Mouse (Mus musculus): ENCODE measurements around the gene Gpx4. TPM values are rescaled to one million over a fixed set of nuclear protein-coding genes. Genes with fewer than 3 reads are reported as not detected.

Gpx4 gene
- total RNA-seq, 2 experiments from 2014 or later, result 445 to 446 TPM

DNA sequence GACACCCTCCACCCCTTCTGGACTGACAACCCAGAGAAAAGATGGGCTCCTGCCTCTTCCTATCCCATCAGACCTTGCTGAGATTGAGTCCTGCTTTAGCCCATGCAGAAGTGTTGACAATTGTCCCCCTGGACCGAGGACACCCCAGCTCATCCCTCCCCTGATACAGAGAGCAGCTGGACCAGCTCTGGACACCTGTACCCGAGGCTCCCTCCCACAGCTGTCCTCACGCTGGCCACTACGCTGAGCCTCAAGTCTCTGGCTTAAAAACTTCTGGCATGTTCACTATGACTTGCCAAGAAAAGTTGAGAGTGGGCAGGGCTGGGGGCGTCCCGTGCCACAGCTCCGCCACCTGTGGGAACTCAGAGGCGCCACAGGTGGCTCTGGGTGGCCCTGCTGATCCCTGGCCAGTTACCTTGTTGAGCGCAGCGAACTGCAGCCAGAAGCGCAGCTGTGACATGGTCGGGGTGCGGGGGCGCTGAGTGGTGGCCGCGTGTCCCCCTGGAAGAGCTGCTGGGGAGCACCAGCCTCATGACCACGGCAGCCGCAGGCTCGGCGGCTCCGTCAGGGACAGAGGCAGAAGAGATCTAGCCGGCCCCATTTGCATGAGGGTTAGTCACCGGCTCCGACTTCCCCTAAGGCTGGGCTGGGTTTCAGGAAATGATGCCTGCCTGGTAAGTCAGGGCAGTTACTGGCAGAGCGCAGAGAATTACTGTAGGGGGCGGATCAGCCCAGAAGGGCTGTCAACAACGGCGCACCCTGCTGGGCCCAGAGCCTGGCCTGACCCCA, 28.0 kb downstream of the Gpx4 start:
- peak; percentile 32 to 42 for DNase-seq

DNA sequence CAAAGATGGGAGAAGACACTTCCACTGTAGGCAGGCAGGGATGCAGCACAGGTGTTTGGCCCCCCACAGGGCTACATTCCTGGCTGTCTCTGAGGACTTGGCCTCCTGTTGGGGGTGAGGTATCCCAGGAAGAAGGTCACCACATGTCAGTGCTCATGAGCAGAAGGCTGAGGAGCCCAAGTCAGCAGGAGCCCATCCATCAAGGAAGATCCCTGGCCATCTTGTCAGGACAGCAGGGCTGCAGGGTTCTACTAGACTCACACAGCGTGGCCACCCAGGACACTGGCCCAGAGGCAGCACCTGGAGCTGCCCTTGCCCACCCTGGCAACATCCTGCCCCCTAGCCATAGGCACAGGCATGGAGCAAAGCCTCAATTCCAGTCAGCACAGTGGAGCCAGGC, 29.0 kb downstream of the Gpx4 start:
- DNase-seq, result no peak

DNA sequence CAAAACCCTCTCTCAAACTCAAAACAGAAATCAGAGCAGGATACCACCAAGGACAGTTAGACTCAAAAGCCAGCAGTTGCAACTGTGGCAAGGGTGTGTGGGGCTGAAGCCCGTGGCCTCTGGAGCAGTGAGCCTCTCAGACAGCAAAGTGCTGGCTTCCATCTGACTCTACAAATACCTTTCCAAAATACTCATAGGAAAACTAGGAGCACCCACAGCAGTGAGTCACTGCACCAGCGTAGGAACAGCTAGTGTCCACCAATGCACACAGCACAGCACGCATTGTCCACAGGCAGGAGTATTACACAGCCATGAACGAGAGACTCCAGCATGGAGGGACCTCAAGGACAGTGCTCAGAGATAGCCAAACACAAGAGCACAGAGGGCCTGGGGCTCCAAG, 29.4 kb downstream of the Gpx4 start:
- no peak for DNase-seq

DNA sequence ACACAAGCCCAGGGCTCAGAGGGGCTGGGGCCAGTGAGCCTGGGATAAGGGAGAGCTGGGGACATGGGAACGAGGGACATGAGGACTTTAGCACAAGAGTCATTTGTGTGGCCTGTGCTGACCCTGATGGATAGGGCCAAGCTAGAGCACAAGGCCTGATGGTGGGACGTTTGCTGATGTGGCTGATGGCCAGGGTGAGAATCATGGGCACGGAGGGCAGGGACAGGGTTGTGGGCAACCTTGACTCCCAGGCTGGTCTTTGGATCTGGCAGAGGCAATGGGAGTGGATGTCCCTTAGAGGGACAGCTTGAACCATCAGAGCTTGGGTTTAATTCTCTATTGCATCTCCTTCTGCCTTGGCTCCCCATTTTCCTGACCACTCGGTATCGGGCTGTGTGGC, 30.3 kb downstream of the Gpx4 start:
- DNase-seq, result no peak

DNA sequence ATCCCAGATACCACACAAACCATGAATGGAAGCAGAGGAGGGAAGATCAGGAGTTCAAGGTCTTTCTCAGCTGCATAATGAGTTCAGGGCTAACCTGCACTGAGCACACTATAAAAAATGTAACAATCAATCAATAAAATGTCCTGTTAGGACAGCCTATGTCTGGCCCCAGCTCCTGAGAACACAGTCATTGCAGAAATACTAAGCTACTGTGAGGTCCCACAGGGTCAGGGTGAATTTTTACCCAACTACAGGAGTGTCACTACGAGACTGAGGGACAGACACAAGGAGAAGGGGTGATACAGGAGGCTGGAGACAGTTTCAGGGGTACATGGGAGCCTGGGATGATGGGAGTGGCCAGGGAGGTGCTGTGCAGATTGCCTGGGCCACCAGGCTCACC, 31.4 kb downstream of the Gpx4 start:
- no peak for DNase-seq

DNA sequence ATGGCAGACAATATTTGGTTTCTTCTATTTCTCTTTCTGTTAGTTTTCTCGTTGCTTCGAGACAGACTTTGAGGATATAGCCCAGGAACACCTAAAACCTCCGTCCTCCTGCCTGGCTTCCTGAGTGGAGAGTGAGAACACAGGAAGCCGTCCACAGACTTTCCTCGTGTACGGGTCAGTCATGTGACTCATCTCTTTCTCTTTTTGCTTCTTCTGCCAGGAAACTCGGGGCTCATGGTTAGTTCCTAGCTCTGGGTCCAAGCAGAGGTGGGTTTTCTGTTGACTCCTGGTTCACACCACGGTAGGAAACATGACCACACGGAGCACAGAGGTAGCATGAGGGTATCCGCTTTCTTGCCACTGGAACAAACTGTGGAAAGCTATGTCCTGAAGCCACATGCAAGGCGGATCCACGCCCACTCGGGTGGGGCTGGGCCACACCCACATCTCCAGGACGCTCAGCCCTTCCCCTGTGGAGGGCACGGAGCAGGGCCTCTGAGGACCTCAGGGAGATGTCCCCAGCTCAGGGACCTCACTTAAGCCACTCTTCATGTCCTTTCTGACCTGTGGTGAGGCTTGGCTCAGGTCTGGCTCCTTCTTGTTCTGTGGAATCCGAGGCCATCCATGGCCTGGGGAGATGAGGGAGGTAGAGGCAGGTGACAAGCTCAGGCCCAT, 33.6 kb downstream of the Gpx4 start:
- DNase-seq, result no peak

DNA sequence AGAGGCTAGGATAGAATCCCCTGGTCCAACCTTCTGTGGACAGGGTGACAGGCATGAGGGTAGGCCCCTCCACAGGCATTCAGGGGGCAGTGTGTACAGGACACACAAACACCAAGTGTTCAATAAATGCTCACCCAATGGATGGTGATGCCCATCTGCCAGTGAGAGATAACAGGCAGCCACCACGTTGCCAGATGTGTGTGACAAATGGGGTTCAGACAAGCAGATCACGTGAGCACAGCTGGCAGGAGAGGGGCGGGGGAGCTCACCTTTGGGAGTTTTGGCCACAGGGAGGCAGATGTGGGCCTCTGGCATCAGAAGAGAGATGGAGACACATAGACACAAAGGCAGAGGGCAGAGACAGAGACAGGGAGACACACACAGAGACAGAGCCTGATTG, 34.1 kb downstream of the Gpx4 start:
- no peak for DNase-seq

DNA sequence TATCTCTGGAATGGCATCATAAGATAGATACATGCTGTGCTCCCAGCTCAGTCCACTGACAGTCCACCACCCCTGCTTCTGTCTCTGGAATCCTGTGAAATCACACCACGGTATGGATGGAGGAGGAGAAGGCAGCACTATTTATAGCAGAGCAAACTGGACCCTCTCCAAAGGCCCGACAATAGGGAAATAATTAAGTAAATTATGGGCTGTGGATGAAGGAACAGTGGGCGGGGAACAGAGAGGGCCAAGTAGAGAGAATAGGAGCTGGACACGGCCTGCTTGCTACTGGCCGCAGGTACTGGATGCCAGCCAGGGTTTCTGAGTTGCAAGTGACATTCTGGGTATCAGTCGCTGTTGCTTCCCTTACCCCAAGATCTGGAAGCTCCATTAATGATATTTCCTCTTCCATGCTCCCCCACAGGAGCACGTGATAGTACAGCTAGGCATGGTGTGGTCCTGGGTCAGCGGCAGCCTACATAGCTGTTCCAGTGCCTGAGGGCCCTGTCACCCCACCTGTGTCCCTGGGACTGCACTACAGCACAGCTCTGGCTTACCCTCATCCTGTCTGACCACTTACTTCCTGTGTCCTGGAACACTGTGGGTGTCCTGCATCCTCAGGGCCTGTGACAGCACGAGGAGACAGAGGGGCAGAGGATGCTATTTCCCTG, 38.0 kb downstream of the Gpx4 start:
- DNase-seq, result no peak

DNA sequence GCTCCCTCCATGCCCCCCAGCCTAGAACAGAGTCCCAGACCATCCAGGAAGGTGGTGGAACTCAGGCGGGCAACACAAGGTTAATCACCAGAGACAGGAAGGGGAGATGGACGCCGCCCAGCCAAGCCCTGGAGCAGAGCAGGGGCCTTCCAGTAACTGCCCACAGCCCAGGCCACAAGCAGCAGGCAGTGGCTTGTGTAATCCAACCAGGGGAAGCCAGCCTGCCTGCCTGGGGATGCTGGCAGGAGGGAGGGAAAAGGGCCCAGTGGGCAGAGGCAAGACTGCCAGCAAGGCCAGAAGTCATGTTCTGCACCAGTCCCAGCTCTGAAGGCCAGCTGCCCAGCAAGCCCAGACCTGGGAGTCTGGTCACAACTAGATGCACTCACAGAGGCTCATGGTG, 39.9 kb downstream of the Gpx4 start:
- no peak for DNase-seq

DNA sequence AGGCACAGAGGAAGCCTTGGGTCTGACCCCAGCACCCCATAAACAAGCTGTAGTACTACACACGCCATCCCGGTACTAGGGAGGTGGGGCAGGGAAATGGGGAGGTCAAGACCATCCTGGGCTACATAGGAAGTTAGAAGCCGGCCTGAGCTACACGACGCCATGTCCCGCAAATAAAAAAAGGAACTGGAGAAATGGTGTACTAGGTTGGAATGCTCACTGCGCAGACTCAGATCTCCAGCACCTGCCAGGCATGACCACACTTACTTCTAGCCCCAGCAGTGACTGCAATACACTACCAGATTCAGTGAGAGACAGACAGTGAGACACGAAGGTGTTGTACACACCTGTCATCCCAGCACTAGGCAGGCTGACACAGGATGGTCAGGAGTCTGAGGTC, 40.5 kb downstream of the Gpx4 start:
- DNase-seq, result no peak

DNA sequence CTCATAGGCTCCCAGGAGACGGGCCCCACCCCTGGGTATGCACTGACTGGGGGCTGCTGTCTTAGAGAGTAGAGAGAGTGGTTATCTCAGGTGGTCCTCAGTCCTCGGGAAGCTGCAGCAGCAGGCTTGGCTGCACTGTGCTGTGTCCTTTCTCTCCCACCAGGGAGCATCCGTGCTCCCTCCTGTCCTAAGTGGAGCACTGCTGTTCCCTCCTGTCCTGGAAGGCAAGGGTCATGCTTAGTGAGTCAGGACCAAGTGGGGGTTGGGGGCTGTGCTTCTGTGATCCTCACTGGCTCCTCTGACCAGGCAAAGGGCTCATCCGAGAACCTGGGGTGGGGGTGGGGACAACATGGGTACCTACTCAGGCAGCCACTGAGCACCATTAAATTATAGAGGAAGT, 42.2 kb downstream of the Gpx4 start:
- no peak for DNase-seq

DNA sequence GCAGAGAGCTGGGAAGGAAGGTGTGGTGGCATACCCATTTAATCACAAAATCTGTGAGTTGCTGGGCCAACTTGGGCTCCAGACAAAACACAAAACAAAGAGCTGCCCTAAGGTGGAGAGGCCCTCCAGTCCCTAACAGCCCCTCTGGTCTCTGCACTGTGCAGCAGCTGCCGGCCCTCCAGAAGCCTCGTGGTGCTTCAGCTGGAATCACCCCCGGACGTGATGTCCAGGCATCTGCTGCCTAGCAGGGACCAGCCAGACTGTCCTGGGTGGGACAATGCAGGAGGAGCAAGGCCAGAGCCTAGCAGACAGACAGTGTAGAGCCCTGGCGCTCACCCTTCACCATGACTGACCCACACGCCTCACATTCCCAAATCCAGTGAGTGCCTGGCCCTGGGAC, 44.6 kb downstream of the Gpx4 start:
- DNase-seq, result no peak

DNA sequence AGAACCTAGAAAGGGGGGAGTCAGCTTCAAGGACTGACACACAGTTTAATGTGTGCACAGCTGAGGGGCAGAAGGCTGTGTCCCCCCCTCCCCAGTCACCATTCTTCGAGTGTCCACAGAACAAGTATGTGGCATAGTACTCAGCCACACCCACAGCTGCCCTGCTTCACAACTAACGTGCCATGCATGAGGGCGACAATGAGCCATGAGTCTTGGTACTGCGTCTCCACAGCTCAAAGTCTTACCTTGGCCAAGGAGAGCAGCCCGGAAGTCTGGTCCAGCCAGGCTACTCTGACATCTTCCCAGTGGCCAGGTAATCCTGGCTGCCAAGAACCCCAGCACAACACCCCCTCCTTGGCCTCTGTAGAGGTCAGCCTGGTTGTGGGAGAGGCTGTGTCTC, 45.7 kb downstream of the Gpx4 start:
- DNase-seq, result no peak

DNA sequence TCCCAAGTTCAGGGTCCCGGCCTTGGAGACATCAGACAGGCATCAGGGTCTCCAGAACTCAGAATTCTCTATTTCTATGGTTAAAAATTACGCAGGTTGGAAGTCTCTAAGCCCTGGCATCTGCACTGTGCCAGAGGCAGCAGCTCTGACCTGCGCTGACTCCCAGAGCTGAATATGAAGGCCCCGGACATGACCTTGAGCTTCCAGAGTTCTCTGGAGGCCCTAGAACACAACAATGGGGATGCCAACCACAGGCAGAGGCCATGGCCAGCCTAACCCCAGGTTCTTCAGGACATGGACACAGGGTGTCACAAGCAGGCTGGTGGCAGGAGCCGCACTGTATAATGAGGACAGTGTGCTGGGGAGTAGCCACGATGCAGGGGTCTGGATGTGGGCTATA, 47.1 kb downstream of the Gpx4 start:
- DNase-seq, result no peak

DNA sequence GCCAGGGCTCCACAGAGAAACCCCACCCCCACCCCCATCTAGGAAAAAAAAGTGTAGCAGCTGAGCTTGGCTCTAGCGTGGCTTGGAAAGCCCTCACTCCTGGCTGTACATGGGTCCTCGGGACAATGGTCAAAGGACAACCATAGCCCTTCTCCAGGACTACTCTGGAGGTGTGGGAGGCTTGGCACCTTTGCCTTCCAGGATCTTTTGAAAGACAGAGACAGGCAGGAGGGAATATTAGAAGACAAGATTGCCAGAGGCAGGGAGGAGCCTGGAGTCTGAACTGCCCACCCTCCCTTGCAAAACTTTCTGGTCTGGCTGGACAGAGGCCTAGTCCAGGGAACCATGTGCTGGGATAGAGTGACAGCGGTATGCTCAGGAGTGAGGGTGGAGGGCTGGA, 47.7 kb downstream of the Gpx4 start:
- DNase-seq, result no peak

DNA sequence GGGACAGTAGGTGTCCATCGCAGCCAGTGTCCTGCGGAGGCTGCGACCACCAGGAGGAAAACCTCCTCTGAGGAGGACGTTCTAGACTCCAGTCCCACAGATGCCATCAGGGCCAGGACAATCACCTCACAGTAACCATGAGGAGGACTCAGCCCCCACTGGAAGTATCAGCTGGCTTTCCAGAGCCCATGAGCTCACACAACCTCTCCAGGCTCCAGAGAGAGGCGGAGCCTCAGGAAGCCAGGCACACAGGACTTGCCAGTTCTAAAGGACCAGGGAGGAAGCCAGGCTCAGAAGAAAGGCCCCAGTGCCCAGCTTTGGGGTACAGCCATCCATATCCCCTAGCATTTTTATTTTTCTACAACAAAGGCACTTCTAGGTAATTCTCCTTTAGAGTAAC, 48.6 kb downstream of the Gpx4 start:
- no peak for DNase-seq

DNA sequence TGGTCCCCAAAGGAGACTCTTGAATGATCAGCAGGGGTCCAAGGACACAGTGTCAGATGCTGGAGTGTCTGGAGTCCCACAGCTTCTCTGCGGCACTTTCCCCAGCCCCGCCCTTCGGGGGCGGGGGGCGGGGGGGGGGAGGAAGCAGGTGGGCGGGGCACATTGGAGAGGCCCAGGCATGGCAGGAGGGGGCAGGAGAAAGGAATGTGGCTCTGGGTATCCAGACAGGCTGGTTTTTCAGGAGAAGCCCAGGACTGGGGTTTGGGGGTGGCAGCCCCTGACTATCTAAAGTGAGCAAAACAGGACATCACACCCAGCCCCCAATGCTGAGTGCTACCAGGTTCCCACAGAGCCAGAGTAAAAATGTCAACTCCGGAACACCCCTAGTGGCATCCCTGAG, 50.3 kb downstream of the Gpx4 start:
- no peak for DNase-seq

DNA sequence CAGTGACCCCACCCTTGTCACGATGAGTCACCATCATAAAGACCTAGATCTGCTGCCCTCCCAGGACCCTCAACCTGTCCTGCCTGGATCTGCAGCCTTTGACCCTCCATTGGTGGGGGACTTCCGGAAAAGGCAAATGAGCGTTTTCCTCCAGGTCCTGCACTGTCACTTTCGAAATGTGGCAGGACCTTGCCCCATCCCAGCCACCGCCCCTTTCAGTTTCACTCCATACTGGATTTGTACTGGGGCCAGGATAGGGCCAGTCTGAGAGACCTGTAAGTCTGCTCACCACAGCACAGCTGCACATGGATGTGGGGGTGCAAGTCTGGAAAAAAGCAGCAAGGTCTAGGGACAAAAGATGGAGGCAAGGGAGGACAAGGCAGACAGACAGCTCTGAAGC, 51.7 kb downstream of the Gpx4 start:
- DNase-seq, result no peak

DNA sequence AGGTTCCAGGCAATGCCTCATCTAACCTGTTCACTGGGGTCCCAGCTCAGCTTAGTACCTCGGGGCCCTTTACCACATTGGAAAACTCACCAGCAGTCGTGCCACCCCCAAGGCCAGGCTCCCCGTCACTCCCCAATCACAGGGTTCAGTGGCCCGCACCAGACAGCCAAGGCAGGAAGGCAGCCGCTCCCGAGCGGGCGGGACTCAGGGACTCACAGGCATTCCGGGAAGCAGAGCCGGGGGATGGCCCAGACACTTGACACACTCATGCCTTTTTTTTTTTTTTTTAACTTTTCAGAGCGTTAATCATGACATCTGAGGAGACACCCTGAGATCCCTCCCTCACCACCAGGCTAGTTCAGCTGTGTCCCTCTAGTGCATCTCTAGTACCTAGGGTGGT, 54.0 kb downstream of the Gpx4 start:
- DNase-seq, result no peak

DNA sequence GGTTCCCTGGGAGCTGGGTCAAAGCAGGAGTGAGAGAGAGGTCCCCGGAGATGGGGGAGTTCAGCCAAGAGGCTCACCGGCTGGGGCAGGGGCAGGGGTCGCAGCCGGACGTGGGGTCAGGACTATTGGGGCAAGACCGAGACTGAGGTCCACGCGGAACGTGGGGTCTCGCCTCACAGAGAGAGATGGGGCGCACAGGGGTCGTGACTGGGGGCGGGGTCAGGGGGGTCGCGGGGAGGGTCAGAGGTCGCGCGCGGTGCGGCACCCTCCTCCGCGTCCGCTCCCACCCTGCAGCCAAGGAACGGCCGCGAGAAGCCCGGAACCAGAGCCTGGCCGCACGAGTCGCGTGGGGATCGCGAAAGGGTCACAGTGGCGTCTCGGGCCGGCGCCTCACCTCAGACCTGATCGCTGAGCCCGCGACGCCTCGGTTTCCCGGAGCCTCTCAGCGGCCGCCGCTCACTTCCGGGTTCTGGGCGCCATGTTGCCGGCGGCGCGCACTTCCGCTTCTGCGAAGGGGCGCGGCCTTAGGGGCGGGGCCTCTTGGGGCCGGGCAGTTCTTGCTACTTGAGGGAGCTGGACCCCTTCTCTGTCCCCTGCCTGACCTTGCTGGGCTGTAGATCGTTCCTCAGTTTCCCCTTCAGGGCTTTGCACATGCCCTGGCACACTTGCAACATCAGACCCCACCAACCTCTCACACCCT, 55.4 kb downstream of the Gpx4 start:
- peak; percentile 82 to 84 for DNase-seq

DNA sequence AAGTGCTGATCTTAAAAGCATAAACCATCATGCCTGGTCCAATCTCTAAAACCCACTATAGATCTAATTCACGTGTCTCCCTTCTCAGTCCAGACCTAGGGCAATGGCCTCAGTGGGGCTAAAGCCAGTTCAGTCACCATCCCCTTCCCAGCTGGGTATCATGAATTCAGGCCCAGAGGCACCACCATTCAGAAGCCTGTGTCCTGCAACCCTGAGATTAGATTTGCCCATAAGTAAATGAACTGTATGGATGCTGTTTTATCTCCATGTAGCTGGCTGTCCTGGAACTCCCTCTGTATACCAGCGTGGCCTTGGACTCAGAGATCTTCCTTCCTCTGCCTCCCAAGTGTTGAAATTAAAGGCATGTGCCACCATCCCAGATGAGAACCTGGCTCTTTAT, 56.1 kb downstream of the Gpx4 start:
- DNase-seq, result no peak

DNA sequence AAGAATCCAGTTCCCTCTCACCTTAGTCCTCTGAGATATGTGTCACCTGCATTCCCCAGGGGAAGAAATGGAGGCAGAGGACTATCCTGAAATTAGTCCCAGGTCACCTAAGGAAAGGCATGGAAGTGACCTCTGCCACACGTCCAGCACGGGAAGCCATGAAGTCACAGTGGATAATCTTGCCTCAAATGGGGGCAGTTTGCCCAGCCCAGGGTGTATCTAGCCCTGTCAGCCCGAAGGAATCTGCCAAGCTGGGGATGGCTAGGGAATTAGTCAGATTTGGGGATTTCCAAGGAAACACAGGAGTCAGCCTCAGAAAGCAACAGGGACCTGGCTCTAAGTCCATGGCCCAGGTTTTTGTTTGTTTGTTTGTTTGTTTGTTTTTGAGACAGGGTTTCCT, 57.2 kb downstream of the Gpx4 start:
- DNase-seq, result no peak

DNA sequence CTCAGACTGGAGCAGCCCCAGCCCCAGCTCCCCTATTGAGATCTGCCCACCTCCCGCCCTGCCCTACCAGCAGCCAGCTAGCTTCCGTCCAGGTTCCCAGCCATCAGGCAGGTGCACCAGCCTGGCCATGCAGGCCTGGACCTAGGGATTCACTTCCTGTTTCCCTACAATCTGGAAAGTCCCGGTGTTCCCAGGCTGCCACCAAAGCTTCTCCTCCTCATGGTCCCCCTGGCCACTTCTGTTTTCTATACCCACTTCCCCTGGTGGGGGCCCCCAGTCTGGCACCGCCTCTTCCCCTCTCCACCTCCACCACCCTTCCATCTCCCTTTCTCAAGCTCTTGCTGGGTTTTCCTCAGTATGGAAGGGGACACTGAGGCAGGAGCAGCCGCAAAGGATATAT, 58.5 kb downstream of the Gpx4 start, which contains the start of gene Sbno2:
Gene Sbno2, minus strand, starts transcription at position 112 of the 400 bp plus-strand sequence.
- DNase-seq, result no peak
